Mouse (Mus musculus): ENCODE measurements around the gene Rpl32. TPM values are rescaled to one million over a fixed set of nuclear protein-coding genes. Genes with fewer than 3 reads are reported as not detected.

The Rpl32 gene
- polyA plus RNA-seq, 1 experiment from 2014 or later, result 1,566 TPM

- peaks cover 17 to 43% of the 10 kb centered on the region in 2 experiments for H3K4me1 ChIP-seq (ENCODE audit: control insufficient read depth in 2 of 2, insufficient read depth in 2 of 2, low read length in 2 of 2)
- ATAC-seq (ENCODE audit: insufficient number of reproducible peaks, insufficient read depth, low FRiP score, low read depth), result no peak
These were observed 46.4 kb downstream of the Rpl32 start, which contains the start of gene Tmem40 for GRCm38 (mm10) chr6:115761995-115762756. TSS of gene Tmem40 (minus strand) at chr6:115762410.

GRCm38 (mm10) chr6:115760982-115761381 lies 47.6 kb downstream of the Rpl32 start:
- no peak overlapping the region for H3K4me3 ChIP-seq (ENCODE audit: control insufficient read depth in 1 of 2, insufficient read depth in 1 of 2, low read depth in 1 of 2, low read length in 2 of 2)
- H3K4me1 ChIP-seq (ENCODE audit: control insufficient read depth in 2 of 2, insufficient read depth in 2 of 2, low read length in 2 of 2), result peaks cover 17 to 44% of the 10 kb centered on the region in 2 experiments
- no peaks in the 10 kb centered on the region for H3K9me3 ChIP-seq (ENCODE audit: control insufficient read depth, low read length)
- no peak overlapping the region for H3K9ac ChIP-seq (ENCODE audit: low read length)
- WGBS, result 32% methylated on average over 4 of the region's 4 CpGs
- no peak overlapping the region for H3K4me2 ChIP-seq (ENCODE audit: low read length)
- H3K27me3 ChIP-seq (ENCODE audit: control insufficient read depth, insufficient read depth, low read length), result no peaks in the 10 kb centered on the region
- no peak for ATAC-seq (ENCODE audit: insufficient number of reproducible peaks, insufficient read depth, low FRiP score, low read depth)
- H3K36me3 ChIP-seq (ENCODE audit: control insufficient read depth, insufficient read depth, low read length), result no peaks in the 10 kb centered on the region
- H3K27ac ChIP-seq (replicated peaks in 1 of 2; ENCODE audit: control insufficient read depth in 1 of 2, insufficient read depth in 1 of 2, low read depth in 2 of 2, low read length in 2 of 2), result no peak overlapping the region

More at GRCm38 (mm10) chr6:115761995-115762756, 46.4 kb downstream of the Rpl32 start, which contains the start of gene Tmem40:
- H3K4me2 ChIP-seq (ENCODE audit: low read length), result peak within 1 kb of the TSS; percentile 39; the same call in 1 of the 2 replicates
- no peak within 1 kb of the TSS for H3K4me3 ChIP-seq (ENCODE audit: control insufficient read depth in 1 of 2, insufficient read depth in 1 of 2, low read depth in 1 of 2, low read length in 2 of 2)
- peak within 1 kb of the TSS; percentile 30 to 58 for H3K27ac ChIP-seq (replicated peaks in 1 of 2; ENCODE audit: control insufficient read depth in 1 of 2, insufficient read depth in 1 of 2, low read depth in 2 of 2, low read length in 2 of 2)
- H3K27me3 ChIP-seq (ENCODE audit: control insufficient read depth, insufficient read depth, low read length), result no peaks in the 10 kb centered on the region
- no peak within 1 kb of the TSS for H3K9ac ChIP-seq (ENCODE audit: low read length)
- 2% methylated on average over 9 of the region's 9 CpGs for WGBS
- no peaks in the 10 kb centered on the region for H3K36me3 ChIP-seq (ENCODE audit: control insufficient read depth, insufficient read depth, low read length)
- no peaks in the 10 kb centered on the region for H3K9me3 ChIP-seq (ENCODE audit: control insufficient read depth, low read length)

GRCm38 (mm10) chr6:115760137-115760536 lies 48.4 kb downstream of the Rpl32 start:
- H3K4me2 ChIP-seq (ENCODE audit: low read length), result no peak overlapping the region
- 91% methylated on average over 4 of the region's 4 CpGs for WGBS
- no peak overlapping the region for H3K9ac ChIP-seq (ENCODE audit: low read length)
- no peaks in the 10 kb centered on the region for H3K27me3 ChIP-seq (ENCODE audit: control insufficient read depth, insufficient read depth, low read length)
- H3K27ac ChIP-seq (replicated peaks in 1 of 2; ENCODE audit: control insufficient read depth in 1 of 2, insufficient read depth in 1 of 2, low read depth in 2 of 2, low read length in 2 of 2), result no peak overlapping the region
- no peak for ATAC-seq (ENCODE audit: insufficient number of reproducible peaks, insufficient read depth, low FRiP score, low read depth)
- H3K4me3 ChIP-seq (ENCODE audit: control insufficient read depth in 1 of 2, insufficient read depth in 1 of 2, low read depth in 1 of 2, low read length in 2 of 2), result no peak overlapping the region
- no peaks in the 10 kb centered on the region for H3K36me3 ChIP-seq (ENCODE audit: control insufficient read depth, insufficient read depth, low read length)
- H3K9me3 ChIP-seq (ENCODE audit: control insufficient read depth, low read length), result no peaks in the 10 kb centered on the region
- peaks cover 25 to 51% of the 10 kb centered on the region in 2 experiments for H3K4me1 ChIP-seq (ENCODE audit: control insufficient read depth in 2 of 2, insufficient read depth in 2 of 2, low read length in 2 of 2)

GRCm38 (mm10) chr6:115759461-115759860 lies 49.1 kb downstream of the Rpl32 start:
- H3K27me3 ChIP-seq (ENCODE audit: control insufficient read depth, insufficient read depth, low read length), result no peaks in the 10 kb centered on the region
- no peak for ATAC-seq (ENCODE audit: insufficient number of reproducible peaks, insufficient read depth, low FRiP score, low read depth)
- H3K9me3 ChIP-seq (ENCODE audit: control insufficient read depth, low read length), result no peaks in the 10 kb centered on the region
- H3K27ac ChIP-seq (replicated peaks in 1 of 2; ENCODE audit: control insufficient read depth in 1 of 2, insufficient read depth in 1 of 2, low read depth in 2 of 2, low read length in 2 of 2), result 0 out of 4 replicates have a peak overlapping the region, but pooled peaks of 1 of the 2 experiments have one; percentile 14
- H3K4me1 ChIP-seq (ENCODE audit: control insufficient read depth in 2 of 2, insufficient read depth in 2 of 2, low read length in 2 of 2), result peaks cover 23 to 49% of the 10 kb centered on the region in 2 experiments
- 59% methylated on average over 5 of the region's 5 CpGs for WGBS
- H3K4me2 ChIP-seq (ENCODE audit: low read length), result no peak overlapping the region
- no peak overlapping the region for H3K9ac ChIP-seq (ENCODE audit: low read length)
- no peaks in the 10 kb centered on the region for H3K36me3 ChIP-seq (ENCODE audit: control insufficient read depth, insufficient read depth, low read length)
- no peak overlapping the region for H3K4me3 ChIP-seq (ENCODE audit: control insufficient read depth in 1 of 2, insufficient read depth in 1 of 2, low read depth in 1 of 2, low read length in 2 of 2)

- Histone ChIP-seq H3K36me3 (ENCODE audit: control insufficient read depth, insufficient read depth, low read length) (no peaks in the 10 kb centered on the region), H3K4me3 (ENCODE audit: control insufficient read depth in 1 of 2, insufficient read depth in 1 of 2, low read depth in 1 of 2, low read length in 2 of 2) (no peak overlapping the region), H3K9me3 (ENCODE audit: control insufficient read depth, low read length) (no peaks in the 10 kb centered on the region), H3K9ac (ENCODE audit: low read length) (no peak overlapping the region), H3K4me1 (ENCODE audit: control insufficient read depth in 2 of 2, insufficient read depth in 2 of 2, low read length in 2 of 2) (peaks cover 22 to 46% of the 10 kb centered on the region in 2 experiments), H3K4me2 (ENCODE audit: low read length) (no peak overlapping the region), H3K27me3 (ENCODE audit: control insufficient read depth, insufficient read depth, low read length) (no peaks in the 10 kb centered on the region), H3K27ac (replicated peaks in 1 of 2; ENCODE audit: control insufficient read depth in 1 of 2, insufficient read depth in 1 of 2, low read depth in 2 of 2, low read length in 2 of 2) (0 out of 4 replicates have a peak overlapping the region, but pooled peaks of 1 of the 2 experiments have one; percentile 14)
- WGBS, result 47% methylated on average over 9 of the region's 9 CpGs
- no peak for ATAC-seq (ENCODE audit: insufficient number of reproducible peaks, insufficient read depth, low FRiP score, low read depth)
These were observed 49.5 kb downstream of the Rpl32 start for GRCm38 (mm10) chr6:115758981-115759435.

- no peak for ATAC-seq (ENCODE audit: insufficient number of reproducible peaks, insufficient read depth, low FRiP score, low read depth)
- no peak overlapping the region for H3K27ac ChIP-seq (replicated peaks in 1 of 2; ENCODE audit: control insufficient read depth in 1 of 2, insufficient read depth in 1 of 2, low read depth in 2 of 2, low read length in 2 of 2)
- WGBS, result 29% methylated on average over 7 of the region's 7 CpGs
- no peak overlapping the region for H3K9ac ChIP-seq (ENCODE audit: low read length)
- H3K27me3 ChIP-seq (ENCODE audit: control insufficient read depth, insufficient read depth, low read length), result no peaks in the 10 kb centered on the region
- H3K4me1 ChIP-seq (ENCODE audit: control insufficient read depth in 2 of 2, insufficient read depth in 2 of 2, low read length in 2 of 2), result peaks cover 10 to 16% of the 10 kb centered on the region in 2 experiments
- H3K36me3 ChIP-seq (ENCODE audit: control insufficient read depth, insufficient read depth, low read length), result no peaks in the 10 kb centered on the region
- no peaks in the 10 kb centered on the region for H3K9me3 ChIP-seq (ENCODE audit: control insufficient read depth, low read length)
- no peak overlapping the region for H3K4me3 ChIP-seq (ENCODE audit: control insufficient read depth in 1 of 2, insufficient read depth in 1 of 2, low read depth in 1 of 2, low read length in 2 of 2)
- no peak overlapping the region for H3K4me2 ChIP-seq (ENCODE audit: low read length)
These were observed 53.0 kb downstream of the Rpl32 start for GRCm38 (mm10) chr6:115755536-115755935.
